Mouse (Mus musculus): Measurements from ENCODE around the gene Gm40193. TPM values are rescaled to one million over a fixed set of nuclear protein-coding genes. Genes with fewer than 3 reads are reported as not detected.

The Gm40193 gene
- total and polyA plus RNA-seq, 2 experiments from 2014 or later, result not detected

DNA sequence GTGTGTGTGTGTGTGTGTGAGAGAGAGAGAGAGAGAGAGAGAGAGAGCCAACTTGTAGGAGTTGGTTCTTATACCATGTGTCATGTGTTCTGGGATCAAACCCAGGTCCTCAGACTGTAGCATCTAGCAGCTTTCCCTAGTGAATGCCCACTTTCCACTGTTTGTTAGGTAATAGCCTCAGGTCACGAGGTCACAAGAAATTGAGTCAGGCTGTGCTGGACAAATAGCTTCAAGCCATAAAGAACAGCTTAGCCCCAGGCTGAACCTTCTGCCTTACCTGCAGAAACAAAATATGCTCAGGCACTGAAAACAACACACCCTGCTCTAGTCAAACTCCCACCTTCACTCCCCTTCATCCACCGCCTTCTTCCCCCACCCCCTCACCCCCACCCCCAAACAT, 21.5 kb downstream of the Gm40193 start:
- no peak overlapping the region for H3K9ac ChIP-seq
- no peaks in the 10 kb centered on the region for H3K36me3 ChIP-seq (ENCODE audit: insufficient read depth)
- ATAC-seq, result no peak
- no peak overlapping the region for H3K4me2 ChIP-seq (ENCODE audit: low read depth)
- no peak for DNase-seq
- no peaks in the 10 kb centered on the region for H3K9me3 ChIP-seq (ENCODE audit: low read length)
- WGBS, result 67% methylated on average over 2 of the region's 2 CpGs
- no peak overlapping the region for H3K4me3 ChIP-seq (ENCODE audit: low read depth, low read length)
- H3K4me1 ChIP-seq (ENCODE audit: insufficient read depth), result no peaks in the 10 kb centered on the region
- no peak overlapping the region for H3K27ac ChIP-seq (ENCODE audit: low read depth, low read length)
- H3K27me3 ChIP-seq (ENCODE audit: insufficient read depth, low read length), result no peaks in the 10 kb centered on the region
- no peak for TF ChIP-seq CTCF (IDR thresholded peaks at IDR 0.05; ENCODE audit: low read depth)

- DNase-seq, result peak; percentile 75
- H3K9ac ChIP-seq, result 0 out of 2 replicates have a peak overlapping the region, but pooled peaks have one; percentile 1
- TF ChIP-seq CTCF (IDR thresholded peaks at IDR 0.05; ENCODE audit: low read depth), result peak; percentile 76
- WGBS, result 8% methylated on average over 19 of the region's 19 CpGs
- no peaks in the 10 kb centered on the region for H3K4me1 ChIP-seq (ENCODE audit: insufficient read depth)
- no peaks in the 10 kb centered on the region for H3K36me3 ChIP-seq (ENCODE audit: insufficient read depth)
- H3K27ac ChIP-seq (ENCODE audit: low read depth, low read length), result no peak overlapping the region
- no peaks in the 10 kb centered on the region for H3K9me3 ChIP-seq (ENCODE audit: low read length)
- H3K4me3 ChIP-seq (ENCODE audit: low read depth, low read length), result peak overlapping the region; percentile 14; the same call in 1 of the 2 replicates
- peak; percentile 92 for ATAC-seq
- peak overlapping the region; percentile 31 for H3K4me2 ChIP-seq (ENCODE audit: low read depth)
- H3K27me3 ChIP-seq (ENCODE audit: insufficient read depth, low read length), result no peaks in the 10 kb centered on the region
Measured at GRCm38 (mm10) chr11:70509753-70510564, 22.8 kb downstream of the Gm40193 start.

GRCm38 (mm10) chr11:70506962-70507515, 25.7 kb downstream of the Gm40193 start:
- no peak overlapping the region for H3K4me3 ChIP-seq (ENCODE audit: low read depth, low read length)
- no peaks in the 10 kb centered on the region for H3K4me1 ChIP-seq (ENCODE audit: insufficient read depth)
- ATAC-seq, result no peak
- no peak overlapping the region for H3K9ac ChIP-seq
- no peak for TF ChIP-seq CTCF (IDR thresholded peaks at IDR 0.05; ENCODE audit: low read depth)
- H3K9me3 ChIP-seq (ENCODE audit: low read length), result no peaks in the 10 kb centered on the region
- H3K27ac ChIP-seq (ENCODE audit: low read depth, low read length), result no peak overlapping the region
- no peaks in the 10 kb centered on the region for H3K36me3 ChIP-seq (ENCODE audit: insufficient read depth)
- H3K4me2 ChIP-seq (ENCODE audit: low read depth), result no peak overlapping the region
- no peaks in the 10 kb centered on the region for H3K27me3 ChIP-seq (ENCODE audit: insufficient read depth, low read length)
- 76% methylated on average over 7 of the region's 7 CpGs for WGBS
- DNase-seq, result no peak

GRCm38 (mm10) chr11:70506385-70506784, 26.4 kb downstream of the Gm40193 start:
- WGBS, result 26% methylated on average over 4 of the region's 4 CpGs
- H3K27me3 ChIP-seq (ENCODE audit: insufficient read depth, low read length), result no peaks in the 10 kb centered on the region
- H3K4me3 ChIP-seq (ENCODE audit: low read depth, low read length), result no peak overlapping the region
- no peak for ATAC-seq
- no peak overlapping the region for H3K9ac ChIP-seq
- H3K4me1 ChIP-seq (ENCODE audit: insufficient read depth), result no peaks in the 10 kb centered on the region
- no peak overlapping the region for H3K27ac ChIP-seq (ENCODE audit: low read depth, low read length)
- H3K9me3 ChIP-seq (ENCODE audit: low read length), result no peaks in the 10 kb centered on the region
- H3K36me3 ChIP-seq (ENCODE audit: insufficient read depth), result no peaks in the 10 kb centered on the region
- peak; percentile 57 for DNase-seq
- H3K4me2 ChIP-seq (ENCODE audit: low read depth), result no peak overlapping the region
- TF ChIP-seq CTCF (IDR thresholded peaks at IDR 0.05; ENCODE audit: low read depth), result peak; percentile 66

DNA sequence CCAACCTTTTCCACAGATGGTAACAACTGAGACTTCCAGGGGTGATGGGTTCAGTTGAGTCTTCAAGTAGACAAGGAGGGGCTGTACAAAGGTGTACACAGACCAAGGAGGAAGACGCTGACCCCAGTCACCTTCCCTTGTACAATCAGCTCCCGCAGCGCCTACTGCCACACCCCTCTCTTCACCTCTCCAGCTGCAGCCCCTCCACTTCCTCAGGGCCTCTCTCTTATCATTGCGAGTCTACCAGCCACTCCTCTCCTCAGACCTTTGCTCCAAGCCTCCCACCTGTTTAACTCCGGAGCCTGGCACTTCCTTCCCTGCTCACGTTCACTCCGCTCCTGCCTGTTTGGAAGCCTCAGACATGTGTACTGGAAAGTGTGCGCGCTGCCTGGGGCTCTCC, 27.8 kb downstream of the Gm40193 start, which contains the start of gene Tm4sf5:
Tm4sf5 (plus strand) TSS at position 275 of the 400 bp plus-strand sequence.
- TF ChIP-seq CTCF (IDR thresholded peaks at IDR 0.05; ENCODE audit: low read depth), result no peak
- Histone ChIP-seq H3K4me3 (ENCODE audit: low read depth, low read length) (no peak within 1 kb of the TSS), H3K27me3 (ENCODE audit: insufficient read depth, low read length) (no peaks in the 10 kb centered on the region), H3K9me3 (ENCODE audit: low read length) (no peaks in the 10 kb centered on the region), H3K4me2 (ENCODE audit: low read depth) (no peak within 1 kb of the TSS), H3K4me1 (ENCODE audit: insufficient read depth) (no peaks in the 10 kb centered on the region), H3K9ac (no peak within 1 kb of the TSS), H3K36me3 (ENCODE audit: insufficient read depth) (no peaks in the 10 kb centered on the region), H3K27ac (ENCODE audit: low read depth, low read length) (no peak within 1 kb of the TSS)
- DNase-seq, result no peak
- 83% methylated on average over 9 of the region's 9 CpGs for WGBS
- ATAC-seq, result no peak

GRCm38 (mm10) chr11:70502018-70502417, 30.7 kb downstream of the Gm40193 start:
- H3K4me2 ChIP-seq (ENCODE audit: low read depth), result no peak overlapping the region
- no peaks in the 10 kb centered on the region for H3K9me3 ChIP-seq (ENCODE audit: low read length)
- 72% methylated on average over 3 of the region's 3 CpGs for whole genome bisulfite sequencing
- TF ChIP-seq CTCF (IDR thresholded peaks at IDR 0.05; ENCODE audit: low read depth), result no peak
- H3K4me3 ChIP-seq (ENCODE audit: low read depth, low read length), result no peak overlapping the region
- no peak overlapping the region for H3K27ac ChIP-seq (ENCODE audit: low read depth, low read length)
- DNase-seq (no peak), ATAC-seq (no peak)
- H3K27me3 ChIP-seq (ENCODE audit: insufficient read depth, low read length), result no peaks in the 10 kb centered on the region
- no peak overlapping the region for H3K9ac ChIP-seq
- no peaks in the 10 kb centered on the region for H3K36me3 ChIP-seq (ENCODE audit: insufficient read depth)
- H3K4me1 ChIP-seq (ENCODE audit: insufficient read depth), result no peaks in the 10 kb centered on the region

- H3K4me2 ChIP-seq (ENCODE audit: low read depth), result no peak overlapping the region
- H3K4me3 ChIP-seq (ENCODE audit: low read depth, low read length), result no peak overlapping the region
- WGBS, result 94% methylated on average over 1 of the region's 1 CpGs
- H3K36me3 ChIP-seq (ENCODE audit: insufficient read depth), result no peaks in the 10 kb centered on the region
- H3K9ac ChIP-seq, result no peak overlapping the region
- no peaks in the 10 kb centered on the region; the same call in 1 of the 2 replicates for H3K27me3 ChIP-seq (ENCODE audit: insufficient read depth, low read length)
- DNase-seq (no peak), ATAC-seq (no peak)
- H3K4me1 ChIP-seq (ENCODE audit: insufficient read depth), result no peaks in the 10 kb centered on the region
- no peak overlapping the region for H3K27ac ChIP-seq (ENCODE audit: low read depth, low read length)
- no peaks in the 10 kb centered on the region for H3K9me3 ChIP-seq (ENCODE audit: low read length)
- no peak for TF ChIP-seq CTCF (IDR thresholded peaks at IDR 0.05; ENCODE audit: low read depth)
Measured at GRCm38 (mm10) chr11:70500476-70500812, 32.3 kb downstream of the Gm40193 start.

Measured in forebrain, postnatal 0 days (tissue).